Mouse (Mus musculus): Measurements from ENCODE around the gene Cacna1b.

Cacna1b gene

GRCm38 (mm10) chr2:24763115-24763557, at the start of gene Cacna1b:
Gene Cacna1b (minus strand): TSS chr2:24763152.
- DNase-seq (ENCODE audit: low read depth, low spot score), result peak; percentile 67

- DNase-seq (ENCODE audit: low read depth, low spot score), result no peak
Observed at GRCm38 (mm10) chr2:24809746-24810145, 46.8 kb upstream of the Cacna1b start.

GRCm38 (mm10) chr2:24807691-24808090, 44.7 kb upstream of the Cacna1b start:
- no peak for DNase-seq (ENCODE audit: low read depth, low spot score)

- no peak for DNase-seq (ENCODE audit: low read depth, low spot score)
Observed at GRCm38 (mm10) chr2:24807036-24807435, 44.1 kb upstream of the Cacna1b start.

- no peak for DNase-seq (ENCODE audit: low read depth, low spot score)
Observed at GRCm38 (mm10) chr2:24806143-24806542, 43.2 kb upstream of the Cacna1b start.

- no peak for DNase-seq (ENCODE audit: low read depth, low spot score)
Observed at GRCm38 (mm10) chr2:24805621-24806020, 42.7 kb upstream of the Cacna1b start.

- DNase-seq (ENCODE audit: low read depth, low spot score), result no peak
Observed at GRCm38 (mm10) chr2:24796833-24797457, 34.0 kb upstream of the Cacna1b start.

- peak; percentile 37 for DNase-seq (ENCODE audit: low read depth, low spot score)
Observed at GRCm38 (mm10) chr2:24787250-24787649, 24.3 kb upstream of the Cacna1b start.

- no peak for DNase-seq (ENCODE audit: low read depth, low spot score)
Observed at GRCm38 (mm10) chr2:24781253-24781652, 18.3 kb upstream of the Cacna1b start.

- DNase-seq (ENCODE audit: low read depth, low spot score), result no peak
Observed at GRCm38 (mm10) chr2:24776831-24777230, 13.9 kb upstream of the Cacna1b start.

GRCm38 (mm10) chr2:24775951-24776587, 13.1 kb upstream of the Cacna1b start:
- DNase-seq (ENCODE audit: low read depth, low spot score), result no peak

GRCm38 (mm10) chr2:24774832-24775231, 11.9 kb upstream of the Cacna1b start:
- DNase-seq (ENCODE audit: low read depth, low spot score), result no peak

- no peak for DNase-seq (ENCODE audit: low read depth, low spot score)
Observed at GRCm38 (mm10) chr2:24770861-24771260, 7.9 kb upstream of the Cacna1b start.

GRCm38 (mm10) chr2:24762446-24762960, 449 bp downstream of the Cacna1b start:
- no peak for DNase-seq (ENCODE audit: low read depth, low spot score)

GRCm38 (mm10) chr2:24761923-24762445, 968 bp downstream of the Cacna1b start:
- DNase-seq (ENCODE audit: low read depth, low spot score), result peak; percentile 89

GRCm38 (mm10) chr2:24755276-24755675, 7.7 kb downstream of the Cacna1b start:
- peak; percentile 50 for DNase-seq (ENCODE audit: low read depth, low spot score)

- DNase-seq (ENCODE audit: low read depth, low spot score), result no peak
Observed at GRCm38 (mm10) chr2:24752599-24752998, 10.4 kb downstream of the Cacna1b start.

- DNase-seq (ENCODE audit: low read depth, low spot score), result no peak
Observed at GRCm38 (mm10) chr2:24750051-24750450, 12.9 kb downstream of the Cacna1b start.

- no peak for DNase-seq (ENCODE audit: low read depth, low spot score)
Observed at GRCm38 (mm10) chr2:24747878-24748277, 15.1 kb downstream of the Cacna1b start.

- no peak for DNase-seq (ENCODE audit: low read depth, low spot score)
Observed at GRCm38 (mm10) chr2:24739701-24740100, 23.3 kb downstream of the Cacna1b start.

GRCm38 (mm10) chr2:24733157-24733556, 29.8 kb downstream of the Cacna1b start:
- no peak for DNase-seq (ENCODE audit: low read depth, low spot score)

- no peak for DNase-seq (ENCODE audit: low read depth, low spot score)
Observed at GRCm38 (mm10) chr2:24725865-24726264, 37.1 kb downstream of the Cacna1b start.

All from forelimb bud, embryonic 11.5 days (tissue).